Mouse (Mus musculus) kidney, postnatal 10 days (tissue): ENCODE results near the gene Tor2a.

ENCODE experiments used
- DNase-seq: peaks from one replicate; pipeline ENCODE4 v3.0.0; 2021; ENCODE audit warnings: mixed read lengths

The Tor2a gene

GRCm38 (mm10) chr2:32757056-32757845, at the start of gene Tor2a:
Gene Tor2a, plus strand, starts transcription at chr2:32757234.
- peak; percentile 98 for DNase-seq

- peak; percentile 80 for DNase-seq
These were observed 48.4 kb upstream of the Tor2a start for GRCm38 (mm10) chr2:32708643-32709042.

- no peak for DNase-seq
These were observed 47.4 kb upstream of the Tor2a start for GRCm38 (mm10) chr2:32709521-32710137.

GRCm38 (mm10) chr2:32710425-32710824, 46.6 kb upstream of the Tor2a start:
- DNase-seq: no peak

GRCm38 (mm10) chr2:32711301-32712056, 45.6 kb upstream of the Tor2a start:
- no peak for DNase-seq

- DNase-seq: peak; percentile 87
These were observed 44.9 kb upstream of the Tor2a start for GRCm38 (mm10) chr2:32712108-32712551.

GRCm38 (mm10) chr2:32712586-32712933, 44.5 kb upstream of the Tor2a start:
- DNase-seq: peak; percentile 97

- DNase-seq: peak; percentile 95
These were observed 43.9 kb upstream of the Tor2a start, which contains the start of gene Cdk9 for GRCm38 (mm10) chr2:32712934-32713817. Gene Cdk9, minus strand, starts transcription at chr2:32713076.

- DNase-seq: no peak
These were observed 42.7 kb upstream of the Tor2a start for GRCm38 (mm10) chr2:32714117-32714986.

- DNase-seq: peak; percentile 51
These were observed 42.0 kb upstream of the Tor2a start for GRCm38 (mm10) chr2:32714987-32715425.

GRCm38 (mm10) chr2:32718761-32719160, 38.3 kb upstream of the Tor2a start:
- no peak for DNase-seq

GRCm38 (mm10) chr2:32720053-32720452, 37.0 kb upstream of the Tor2a start:
- no peak for DNase-seq

- peak; percentile 84 for DNase-seq
These were observed 36.3 kb upstream of the Tor2a start, which contains the start of gene Sh2d3c for GRCm38 (mm10) chr2:32720681-32721229. Gene Sh2d3c, plus strand, starts transcription at chr2:32721055.

GRCm38 (mm10) chr2:32722046-32722445, 35.0 kb upstream of the Tor2a start:
- DNase-seq: no peak

- DNase-seq: no peak
These were observed 34.5 kb upstream of the Tor2a start for GRCm38 (mm10) chr2:32722581-32722980.

GRCm38 (mm10) chr2:32724149-32724548, 32.9 kb upstream of the Tor2a start:
- no peak for DNase-seq

GRCm38 (mm10) chr2:32724832-32725790, 31.9 kb upstream of the Tor2a start:
- peak; percentile 78 for DNase-seq

GRCm38 (mm10) chr2:32727435-32727834, 29.6 kb upstream of the Tor2a start:
- peak; percentile 97 for DNase-seq

GRCm38 (mm10) chr2:32728463-32728862, 28.6 kb upstream of the Tor2a start:
- peak; percentile 86 for DNase-seq

GRCm38 (mm10) chr2:32729547-32729946, 27.5 kb upstream of the Tor2a start:
- no peak for DNase-seq
